Mouse (Mus musculus) G1E (cell line): ENCODE measurements around the gene Cdrt4.

Source experiments
- CTCF ChIP-seq: IDR thresholded peaks from 2 replicates; pipeline ENCODE4 v1.5.1; 2012; ENCODE audit warnings: low read depth, low read length, inconsistent platforms, mixed read lengths
- POLR2AphosphoS5 ChIP-seq: IDR thresholded peaks from 2 replicates; pipeline ENCODE4 v1.6.1; 2012; ENCODE audit warnings: low read depth, low read length, inconsistent platforms; ENCODE audit not compliant: insufficient replicate concordance
- TAL1 ChIP-seq: conservative IDR thresholded peaks from 2 replicates; pipeline ENCODE4 v1.6.1; 2012; ENCODE audit warnings: low read depth, low read length, inconsistent platforms, mixed read lengths

DNA sequence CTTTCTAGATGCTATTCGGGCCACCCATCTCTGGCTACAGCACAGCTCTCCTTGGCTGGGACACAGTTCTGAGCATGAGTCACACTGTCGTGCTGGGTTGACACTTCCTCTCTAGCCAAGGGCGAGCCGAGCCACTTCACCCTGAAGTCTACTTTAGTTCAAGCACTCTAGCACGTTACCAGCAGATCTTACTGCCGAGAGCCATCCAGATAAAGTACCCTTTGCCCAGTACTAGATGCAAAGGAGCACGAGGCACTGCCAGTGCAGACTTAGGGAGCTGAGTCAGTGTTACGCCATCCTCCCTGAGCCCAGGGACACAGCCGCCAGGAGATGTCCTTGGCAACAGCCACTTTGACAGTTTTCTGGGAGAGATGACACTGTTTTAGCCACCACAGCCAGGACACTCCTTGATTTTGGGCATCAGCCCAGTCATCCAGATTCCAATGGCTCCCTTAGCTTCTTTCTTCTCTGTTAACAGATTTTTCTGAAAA is 75.7 kb downstream of the Cdrt4 start:
- TF ChIP-seq CTCF = no peak
- TF ChIP-seq TAL1 = no peak
- TF ChIP-seq POLR2AphosphoS5 = no peak
